Mouse (Mus musculus) lung, postnatal 0 days (tissue): Measurements from ENCODE around the gene Mob1a. TPM values are rescaled to one million over a fixed set of nuclear protein-coding genes. Genes with fewer than 3 reads are reported as not detected.

Experiments used
- ATAC-seq: fragments of 200-750 bp; cut with Nextera tagmentation; 2 replicates; pipeline ENCODE4 v1.8.0; 2017; ENCODE audit warnings: moderate library complexity
- DNase-seq: peaks from one replicate; pipeline ENCODE4 v3.0.0-alpha.2; 2016; ENCODE audit warnings: low spot score
- H3K27ac ChIP-seq: fragments of 300-500 bp; sonication (generic); 2 replicates; pipeline ENCODE4 v1.5.1; 2014; ENCODE audit warnings: antibody characterized with exemption, mild to moderate bottlenecking, low read length, mixed read lengths
- H3K27me3 ChIP-seq: fragments of 300-500 bp; sonication (generic); replicated peaks from 2 replicates; pipeline ENCODE4 v1.6.1; 2014; ENCODE audit warnings: low read length, mixed read lengths; ENCODE audit not compliant: insufficient read depth
- H3K36me3 ChIP-seq: fragments of 300-500 bp; sonication (generic); 2 replicates; pipeline ENCODE4 v1.6.1; 2014; ENCODE audit warnings: low read length, mixed read lengths; ENCODE audit not compliant: insufficient read depth
- H3K4me1 ChIP-seq: fragments of 300-500 bp; sonication (generic); 2 replicates; pipeline ENCODE4 v1.6.1; 2014; ENCODE audit warnings: antibody characterized with exemption, low read depth, low read length, mixed read lengths; ENCODE audit not compliant: insufficient read depth
- H3K4me2 ChIP-seq: fragments of 300-500 bp; sonication (generic); replicated peaks from 2 replicates; pipeline ENCODE4 v1.6.1; 2014; ENCODE audit warnings: low read depth, mild to moderate bottlenecking, low read length, moderate library complexity, mixed read lengths
- H3K4me3 ChIP-seq: fragments of 300-500 bp; sonication (generic); 2 replicates; pipeline ENCODE4 v1.5.1; 2014; ENCODE audit warnings: low read depth, low read length
- H3K9ac ChIP-seq: fragments of 300-500 bp; sonication (generic); replicated peaks from 2 replicates; pipeline ENCODE4 v1.6.1; 2014; ENCODE audit warnings: low read depth, mild to moderate bottlenecking
- H3K9me3 ChIP-seq: fragments of 300-500 bp; sonication (generic); 2 replicates; pipeline ENCODE4 v1.6.1; 2016; ENCODE audit warnings: low read length, mixed read lengths
- CTCF ChIP-seq: IDR thresholded peaks from 2 replicates; pipeline ENCODE4 v1.5.1; 2016; ENCODE audit warnings: antibody characterized with exemption, mild to moderate bottlenecking
- EP300 ChIP-seq: IDR thresholded peaks from 2 replicates; pipeline ENCODE4 v1.6.1; 2016; ENCODE audit warnings: antibody characterized with exemption, mild to moderate bottlenecking, control low read depth
- WGBS: fragments of 180-500 bp; shearing (Covaris S2); extraction: QIAGEN DNeasy Blood & Tissue Kit; methylation state at CpG from one replicate; pipeline ENCODE4 v1.1.7; 2014; 5-methylcytosine and 5-hydroxymethylcytosine counted together
- polyA plus RNA-seq: library from polyadenylated mRNA; unstranded; fragments of >200 nt; fragmentation: Nextera tagmentation; extraction: Ambion mirVana; gene quantifications from 2 replicates; pipeline ENCODE4 v1.2.1, GENCODE M21; 2015

The Mob1a gene
- polyA plus RNA-seq, 1 experiment from 2014 or later, result 41.3 TPM

DNA sequence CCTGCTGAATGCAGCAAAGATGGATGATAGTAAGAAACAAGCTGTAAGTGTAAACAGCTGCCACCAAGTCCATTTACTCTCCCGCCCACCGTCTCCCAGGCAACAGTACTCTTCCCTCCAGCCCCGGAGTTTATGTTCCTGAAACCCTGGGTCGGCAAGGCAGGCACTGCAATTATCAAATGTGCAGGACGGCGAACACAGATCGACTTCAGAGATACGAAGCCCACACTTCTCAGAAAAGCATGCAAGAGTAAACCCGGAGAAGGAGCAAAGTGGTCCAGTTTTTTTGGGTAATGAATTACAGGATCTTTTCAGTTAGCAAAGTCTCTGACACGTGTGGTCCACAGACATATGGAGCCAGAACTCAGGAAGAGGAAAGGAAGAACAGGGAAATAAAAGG, 9.8 kb upstream of the Mob1a start:
- H3K36me3 ChIP-seq, result no peaks in the 10 kb centered on the region
- WGBS, result 6% methylated on average over 10 of the region's 10 CpGs
- DNase-seq (no peak), ATAC-seq (no peak)
- H3K9ac ChIP-seq, result no peak overlapping the region
- no peaks in the 10 kb centered on the region for H3K9me3 ChIP-seq
- no peaks in the 10 kb centered on the region for H3K27me3 ChIP-seq
- H3K4me3 ChIP-seq, result no peak overlapping the region
- TF ChIP-seq CTCF, result no peak
- TF ChIP-seq EP300, result no peak
- H3K4me2 ChIP-seq, result peak overlapping the region; percentile 4; the same call in 1 of the 2 replicates
- no peaks in the 10 kb centered on the region; the same call in 1 of the 2 replicates for H3K4me1 ChIP-seq
- no peak overlapping the region for H3K27ac ChIP-seq

DNA sequence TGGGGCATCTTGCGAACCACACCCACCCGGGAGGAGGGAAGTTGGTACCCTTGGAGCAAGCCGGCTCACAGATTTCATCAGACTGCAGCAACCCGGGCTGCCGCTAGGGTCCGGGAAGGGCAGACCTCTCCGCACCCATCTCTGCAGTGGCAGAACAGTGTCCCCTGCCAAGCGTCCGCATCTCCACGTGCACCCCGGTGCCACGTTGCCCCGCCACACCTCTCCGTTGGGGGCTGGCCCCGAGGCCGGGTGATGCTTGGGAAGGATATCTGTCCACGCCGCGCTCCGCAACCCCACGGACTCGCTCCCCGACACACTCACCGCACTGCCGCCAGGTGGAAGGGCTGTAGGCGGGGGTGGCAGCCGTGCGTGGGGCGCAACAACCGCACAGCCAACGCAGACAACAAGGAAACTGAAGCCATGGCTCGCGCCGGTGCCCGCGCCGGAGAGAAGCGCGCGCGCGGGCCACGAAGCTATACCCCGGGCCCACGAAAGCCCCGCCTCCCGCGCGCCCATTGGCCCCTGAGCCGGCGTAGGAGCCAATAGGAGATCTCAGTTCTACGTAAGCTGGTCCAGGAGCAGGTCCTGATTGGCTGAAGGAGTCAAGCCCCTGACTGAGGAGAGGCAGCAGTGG, 8.6 kb upstream of the Mob1a start:
- WGBS, result under 1% methylated on average over 46 of the region's 52 CpGs

GRCm38 (mm10) chr6:83321927-83322326, 3.9 kb upstream of the Mob1a start:
- WGBS, result 33% methylated on average over 1 of the region's 1 CpGs
- ATAC-seq, result no peak

More for the DNA sequence above, 8.6 kb upstream of the Mob1a start:
- Histone ChIP-seq H3K27ac (no peak overlapping the region), H3K36me3 (no peaks in the 10 kb centered on the region), H3K4me1 (no peaks in the 10 kb centered on the region; the same call in 1 of the 2 replicates), H3K4me2 (peak overlapping the region; percentile 99), H3K4me3 (peak overlapping the region; percentile 71), H3K9ac (peak overlapping the region; percentile 36; the same call in 1 of the 2 replicates), H3K27me3 (no peaks in the 10 kb centered on the region), H3K9me3 (no peaks in the 10 kb centered on the region)
- TF ChIP-seq EP300 (no peak), CTCF (peak; percentile 73)
- DNase-seq (peak; percentile 93), ATAC-seq (peak; percentile 99)

GRCm38 (mm10) chr6:83322794-83323193, 3.0 kb upstream of the Mob1a start:
- H3K9me3 ChIP-seq, result no peaks in the 10 kb centered on the region
- no peaks in the 10 kb centered on the region for H3K27me3 ChIP-seq
- peaks cover 9% of the 10 kb centered on the region; the same call in 1 of the 2 replicates for H3K4me1 ChIP-seq
- WGBS, result 62% methylated on average over 2 of the region's 2 CpGs
- H3K9ac ChIP-seq, result no peak overlapping the region
- H3K4me2 ChIP-seq, result no peak overlapping the region
- H3K36me3 ChIP-seq, result no peaks in the 10 kb centered on the region
- no peak overlapping the region for H3K4me3 ChIP-seq
- DNase-seq (no peak), ATAC-seq (no peak)
- TF ChIP-seq CTCF, result no peak
- no peak for TF ChIP-seq EP300
- no peak overlapping the region for H3K27ac ChIP-seq

More at GRCm38 (mm10) chr6:83321927-83322326, 3.9 kb upstream of the Mob1a start:
- TF ChIP-seq EP300, result no peak
- TF ChIP-seq CTCF, result no peak
- no peaks in the 10 kb centered on the region for H3K27me3 ChIP-seq
- H3K9me3 ChIP-seq, result no peaks in the 10 kb centered on the region
- peaks cover 6% of the 10 kb centered on the region; the same call in 1 of the 2 replicates for H3K4me1 ChIP-seq
- H3K27ac ChIP-seq, result no peak overlapping the region
- H3K4me3 ChIP-seq, result no peak overlapping the region
- no peaks in the 10 kb centered on the region for H3K36me3 ChIP-seq
- H3K9ac ChIP-seq, result no peak overlapping the region
- no peak overlapping the region for H3K4me2 ChIP-seq
- DNase-seq, result no peak

DNA sequence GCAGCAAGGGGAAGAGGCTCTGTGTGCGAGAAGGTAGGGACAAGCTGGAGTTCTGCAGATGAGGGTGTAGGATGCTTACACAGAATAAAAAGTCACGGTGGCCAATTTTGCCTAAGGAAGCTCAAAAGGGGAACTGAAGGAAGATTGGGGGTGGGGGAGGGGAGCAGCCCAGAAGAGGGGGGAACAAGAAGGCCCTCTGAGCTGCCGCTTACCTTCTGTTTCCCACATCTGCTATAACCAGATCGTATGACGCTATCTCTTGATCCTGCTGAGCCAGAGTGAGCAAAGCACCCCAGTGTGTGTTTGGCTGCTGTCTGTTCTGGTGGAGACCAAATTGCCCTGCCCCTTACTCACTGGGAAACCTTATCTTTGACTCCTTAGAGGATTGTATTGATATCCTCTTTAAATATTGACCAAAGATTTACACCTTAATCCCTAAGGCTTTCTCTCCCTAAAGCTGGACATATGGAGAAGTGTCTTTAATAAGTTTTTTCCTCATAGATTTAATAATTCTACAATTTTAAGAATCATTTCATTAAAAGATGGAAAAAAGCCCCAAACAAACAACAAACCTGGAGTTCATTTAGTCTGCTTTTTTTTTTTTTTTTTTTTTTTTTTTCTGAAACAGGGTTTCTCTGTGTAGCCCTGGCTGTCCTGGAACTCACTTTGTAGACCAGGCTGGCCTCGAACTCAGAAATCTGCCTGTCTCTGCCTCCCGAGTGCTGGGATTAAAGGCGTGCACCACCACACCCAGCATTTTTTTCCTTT, 2.0 kb upstream of the Mob1a start:
- Histone ChIP-seq H3K27ac (no peak overlapping the region), H3K4me1 (peaks cover 9% of the 10 kb centered on the region; the same call in 1 of the 2 replicates), H3K4me3 (no peak overlapping the region), H3K4me2 (no peak overlapping the region), H3K27me3 (no peaks in the 10 kb centered on the region), H3K9ac (no peak overlapping the region), H3K9me3 (no peaks in the 10 kb centered on the region), H3K36me3 (no peaks in the 10 kb centered on the region)
- no peak for TF ChIP-seq CTCF
- no peak for TF ChIP-seq EP300
- DNase-seq (no peak), ATAC-seq (no peak)
- WGBS, result 64% methylated on average over 8 of the region's 8 CpGs

GRCm38 (mm10) chr6:83326394-83326736, 549 bp downstream of the Mob1a start:
- H3K27me3 ChIP-seq, result no peaks in the 10 kb centered on the region
- H3K4me3 ChIP-seq, result peak overlapping the region; percentile 77
- DNase-seq (no peak), ATAC-seq (no peak; the same call in 1 of the 2 replicates)
- 2% methylated on average over 6 of the region's 6 CpGs for WGBS
- H3K36me3 ChIP-seq, result peaks cover 3% of the 10 kb centered on the region; the same call in 1 of the 2 replicates
- H3K27ac ChIP-seq, result peak overlapping the region; percentile 93
- TF ChIP-seq CTCF (no peak), EP300 (no peak)
- peaks cover 9% of the 10 kb centered on the region; the same call in 1 of the 2 replicates for H3K4me1 ChIP-seq
- H3K9ac ChIP-seq, result peak overlapping the region; percentile 59
- H3K9me3 ChIP-seq, result no peaks in the 10 kb centered on the region
- peak overlapping the region; percentile 68 for H3K4me2 ChIP-seq
